Mouse (Mus musculus) Patski (cell line): ENCODE measurements around the gene R3hdm2. TPM values are rescaled to one million over a fixed set of nuclear protein-coding genes. Genes with fewer than 3 reads are reported as not detected.

Experiments used
- ATAC-seq: fragments of 100-300 bp; one replicate; pipeline ENCODE4 v1.8.0; 2021
- CTCF ChIA-PET: fragments of 350-600 bp; sonication (Branson Sonifier 250); formaldehyde crosslinking; loops from one replicate; lab custom pipeline; 2022; ENCODE audit warnings: inconsistent platforms; lab: Charles Lee
- POLR2A ChIA-PET: fragments of 350-600 bp; sonication (Branson Sonifier 250); formaldehyde crosslinking; loops from one replicate; lab custom pipeline; 2022; ENCODE audit warnings: antibody characterized with exemption, inconsistent platforms; lab: Charles Lee
- DNase-seq: peaks from one replicate; pipeline ENCODE4 v3.0.0-alpha.2; 2011; ENCODE audit warnings: low read depth, low spot score
- H3K27me3 ChIP-seq: fragments of 371-371 bp; one replicate; pipeline ENCODE4 v1.5.1; 2021
- CTCF ChIP-seq: fragments of 100-300 bp; IDR thresholded peaks from one replicate; pipeline ENCODE4 v1.5.1; 2021
- in situ Hi-C: fragments of 300-500 bp; cut with MboI; formaldehyde crosslinking; loops from 3 replicates; pipeline ENCODE4 v1.11.1; 2018; ENCODE audit warnings: low pct_unique_long_range_greater_than_20kb, mixed read lengths
- polyA plus RNA-seq: library from polyadenylated mRNA; unstranded; gene quantifications from one replicate; pipeline ENCODE4 v1.2.3, GENCODE M21; 2021

R3hdm2 gene
- polyA plus RNA-seq, 1 experiment from 2014 or later, result 98.4 TPM

DNA sequence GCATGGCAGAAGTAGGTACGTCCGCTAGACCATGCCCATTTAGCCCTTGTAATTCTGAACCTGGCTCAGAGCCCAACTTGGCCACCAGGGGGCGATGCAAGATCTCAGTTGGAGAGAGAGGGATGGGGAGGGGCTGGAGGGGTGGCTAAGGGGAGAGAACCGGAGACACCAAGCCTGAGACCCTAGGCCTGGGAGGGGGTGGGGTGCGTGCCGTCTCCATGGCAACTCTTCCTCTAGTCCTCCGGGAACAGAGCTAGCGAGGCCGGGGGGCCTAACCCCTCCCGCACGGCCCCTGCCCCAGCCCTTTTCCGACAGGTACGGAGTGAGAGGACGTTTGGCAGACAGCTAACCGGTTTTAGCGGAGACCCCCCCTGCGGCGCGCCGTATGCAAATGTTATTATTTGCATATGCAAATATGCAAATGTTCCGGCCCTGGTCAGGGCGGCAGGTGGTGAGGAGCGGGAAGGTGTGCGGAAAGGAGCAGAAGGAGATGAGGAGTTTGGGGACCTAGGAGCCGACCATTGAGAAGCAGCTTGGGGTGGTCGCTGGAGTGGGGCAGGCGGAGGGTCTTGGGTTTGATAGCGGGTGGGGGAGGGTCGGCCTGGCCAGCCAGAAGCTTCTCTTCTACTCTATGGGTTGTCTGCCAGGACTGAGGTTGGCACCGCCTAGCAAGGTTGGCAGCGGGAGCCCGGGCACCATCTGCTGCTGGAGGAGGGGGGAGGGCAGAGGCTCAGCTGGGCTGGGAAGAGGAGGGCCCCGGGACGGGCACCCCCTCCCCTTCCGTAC lies 129.1 kb downstream of the R3hdm2 start:
- ATAC-seq, result no peak
- no peak for TF ChIP-seq CTCF
- DNase-seq, result no peak
- ChIA-PET CTCF (interaction anchor here (1.0 to 5.5 kb wide), 4 partner anchors 9 to 45 kb away, joined by 4 to 34 read pairs (median 8); no protein-coding TSS in a partner anchor), POLR2A (no interaction called here)
- in situ Hi-C loops, result loop anchor here (5.0 kb wide), 1 partner anchor 33 kb away; no protein-coding TSS in a partner anchor
- no peaks in the 10 kb centered on the region for H3K27me3 ChIP-seq

DNA sequence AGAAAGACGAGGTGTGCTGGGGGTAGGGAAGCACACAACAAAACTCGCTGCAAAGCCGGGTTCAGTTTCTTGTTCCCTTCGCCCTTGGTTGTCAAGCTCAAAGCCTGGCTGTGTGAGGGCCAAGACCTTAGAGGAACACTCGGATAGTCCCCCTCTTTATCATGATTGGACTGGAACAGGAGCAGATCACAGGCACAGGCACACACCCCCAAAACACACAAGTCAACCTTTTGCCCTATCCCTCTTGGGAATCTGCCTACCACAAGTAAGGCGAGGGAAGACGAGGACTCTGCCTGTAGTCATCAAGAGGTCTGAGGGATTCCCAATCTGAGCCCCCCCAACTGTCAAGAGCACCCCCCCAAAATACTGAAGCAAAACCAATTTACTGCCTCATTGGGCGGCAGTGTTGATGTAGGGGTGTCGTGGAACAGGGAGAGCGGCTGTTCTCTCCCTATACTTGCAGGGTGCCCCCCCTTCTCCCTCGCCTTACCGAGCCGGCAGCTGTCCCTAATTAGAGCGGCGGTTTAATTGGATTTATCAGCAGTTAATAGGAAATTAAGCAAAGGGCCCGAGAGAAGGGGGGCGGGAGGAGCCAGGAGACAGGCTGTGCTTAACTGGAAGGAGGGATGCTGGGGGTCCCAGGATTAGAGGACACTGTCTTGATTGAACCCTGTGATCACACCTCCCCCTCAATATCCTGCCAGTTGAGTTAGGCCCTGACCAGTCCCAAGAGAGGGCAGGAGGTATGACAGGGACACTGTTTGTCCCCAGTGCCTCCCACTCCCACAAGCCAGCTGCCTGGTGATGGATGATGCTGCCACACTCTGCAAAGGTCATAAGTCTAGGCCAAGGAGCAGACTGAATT lies 129.9 kb downstream of the R3hdm2 start:
- POLR2A ChIA-PET, result interaction anchor here (0.5 kb wide), 1 partner anchor 819 kb away, joined by 3 read pairs; no protein-coding TSS in a partner anchor

DNA sequence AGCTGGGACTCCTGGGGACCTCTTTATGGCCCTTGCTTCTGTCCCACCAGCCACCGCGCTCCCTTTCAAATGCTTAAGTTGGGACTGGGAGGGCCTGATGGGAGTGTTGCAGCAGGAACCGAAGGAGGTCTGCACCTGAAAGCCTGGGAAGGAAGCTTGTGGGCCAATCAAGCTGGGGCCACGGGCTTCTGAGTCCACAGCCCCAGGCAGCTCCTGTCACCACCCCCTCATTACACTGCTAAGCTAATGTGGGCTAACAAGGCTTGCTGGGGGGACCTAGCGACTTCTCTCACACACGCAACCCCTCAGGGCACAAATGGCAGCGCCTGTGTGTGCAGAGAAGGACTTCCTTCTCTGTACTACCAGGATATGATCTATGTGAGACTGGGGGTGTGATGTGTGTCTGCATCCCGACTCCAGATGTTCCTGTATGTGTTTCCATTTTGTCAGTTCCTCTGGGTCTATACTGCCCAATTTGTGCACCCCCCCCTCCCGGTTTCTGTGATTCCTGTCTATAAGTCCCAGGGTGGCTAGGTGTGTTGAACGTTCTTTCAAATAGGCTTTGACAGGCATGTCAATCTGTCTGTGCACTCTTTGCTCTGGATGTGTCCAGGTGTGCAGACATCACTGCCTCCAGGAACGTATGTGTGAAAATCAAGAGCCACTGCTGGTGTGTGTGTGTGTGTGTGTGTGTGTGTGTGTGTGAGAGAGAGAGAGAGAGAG lies 130.9 kb downstream of the R3hdm2 start:
- in situ Hi-C loops, result no loop called here
- no peak for DNase-seq
- ATAC-seq, result no peak

More for the DNA sequence above, 129.9 kb downstream of the R3hdm2 start:
- no peak for TF ChIP-seq CTCF
- CTCF ChIA-PET, result interaction anchor here (1.0 to 5.5 kb wide), 5 partner anchors 10 to 45 kb away, joined by 4 to 34 read pairs (median 6); no protein-coding TSS in a partner anchor
- H3K27me3 ChIP-seq, result no peaks in the 10 kb centered on the region
- DNase-seq (no peak), ATAC-seq (no peak)
- in situ Hi-C loops, result loop anchor here (5.0 kb wide), 1 partner anchor 32 kb away; no protein-coding TSS in a partner anchor

DNA sequence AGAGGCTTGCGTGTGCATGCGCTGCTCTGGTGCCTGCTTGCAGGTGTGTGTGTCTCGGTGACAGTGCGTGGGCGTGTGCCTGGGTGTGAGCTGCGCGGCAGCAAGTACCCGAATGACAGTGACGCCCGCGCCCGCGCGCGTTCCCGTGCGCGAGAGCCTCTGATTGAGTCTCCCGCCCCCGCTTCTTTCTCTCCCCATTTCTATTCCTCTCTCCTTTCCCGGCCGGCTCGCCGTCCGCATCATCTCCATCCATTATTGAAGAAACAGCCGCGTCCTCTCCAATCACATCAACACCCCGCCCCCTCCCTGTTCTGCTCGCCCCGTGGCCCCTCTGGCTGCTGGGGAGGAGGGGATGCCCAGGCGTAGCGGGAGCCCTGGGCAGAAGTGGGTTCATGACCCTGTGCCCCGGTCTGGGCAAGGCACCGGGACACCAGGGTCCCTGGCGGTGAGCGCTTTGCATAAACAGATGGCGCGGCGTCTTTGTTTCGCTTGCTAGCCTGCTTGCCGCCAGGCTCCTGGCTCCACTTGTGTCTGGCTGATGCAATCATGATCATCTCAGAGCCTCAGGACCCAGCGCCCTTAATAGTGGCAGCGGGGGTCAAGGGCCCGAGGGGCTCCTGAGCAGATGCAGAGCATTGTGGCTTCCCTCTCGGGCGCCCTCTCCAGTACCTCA lies 131.6 kb downstream of the R3hdm2 start:
- DNase-seq (no peak), ATAC-seq (peak; percentile 4)
- H3K27me3 ChIP-seq, result no peaks in the 10 kb centered on the region
- POLR2A ChIA-PET, result no interaction called here
- in situ Hi-C loops, result no loop called here
- no peak for TF ChIP-seq CTCF
- CTCF ChIA-PET, result interaction anchor here (0.7 to 3.6 kb wide), 14 partner anchors 10 to 131 kb away, joined by 3 to 101 read pairs (median 14); partner anchors contain the start of genes Nxph4, Shmt2, Stac3 and Stat6

More for the DNA sequence above, 130.9 kb downstream of the R3hdm2 start:
- ChIA-PET POLR2A (interaction anchor here (0.5 kb wide), 1 partner anchor 818 kb away, joined by 3 read pairs; no protein-coding TSS in a partner anchor), CTCF (interaction anchor here (1.0 to 1.5 kb wide), 2 partner anchors 27 to 32 kb away, joined by 4 to 6 read pairs; no protein-coding TSS in a partner anchor)
- TF ChIP-seq CTCF, result no peak
- H3K27me3 ChIP-seq, result no peaks in the 10 kb centered on the region

DNA sequence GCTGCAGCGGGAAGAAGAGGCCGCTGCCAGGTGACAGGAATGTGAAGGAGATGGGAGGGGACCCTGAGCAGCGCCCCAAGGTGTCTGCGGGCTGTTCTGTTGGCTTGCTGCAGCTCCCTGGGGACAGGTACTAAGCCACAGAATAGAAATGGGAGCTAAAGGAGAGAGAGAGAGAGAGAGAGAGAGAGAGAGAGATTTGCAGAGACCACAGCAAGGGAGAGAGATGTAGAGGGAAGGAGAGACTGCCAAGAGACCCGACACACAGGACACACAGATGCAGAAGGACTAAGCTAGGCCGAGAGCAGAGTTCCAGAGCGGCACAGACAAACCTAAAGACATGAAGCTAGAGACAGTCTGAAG lies 132.2 kb downstream of the R3hdm2 start:
- ATAC-seq, result no peak
- no peak for DNase-seq
- no peak for TF ChIP-seq CTCF
- in situ Hi-C loops, result no loop called here
- CTCF ChIA-PET, result interaction anchor here (0.6 to 3.6 kb wide), 23 partner anchors 10 to 175 kb away, joined by 3 to 101 read pairs (median 6); partner anchors contain the start of genes Nxph4, Shmt2, Stac3 and Stat6
- POLR2A ChIA-PET, result interaction anchor here (0.7 to 1.7 kb wide), 3 partner anchors 10 to 19 kb away, joined by 3 to 10 read pairs (median 4); partner anchors contain the start of gene Shmt2
- no peaks in the 10 kb centered on the region for H3K27me3 ChIP-seq

DNA sequence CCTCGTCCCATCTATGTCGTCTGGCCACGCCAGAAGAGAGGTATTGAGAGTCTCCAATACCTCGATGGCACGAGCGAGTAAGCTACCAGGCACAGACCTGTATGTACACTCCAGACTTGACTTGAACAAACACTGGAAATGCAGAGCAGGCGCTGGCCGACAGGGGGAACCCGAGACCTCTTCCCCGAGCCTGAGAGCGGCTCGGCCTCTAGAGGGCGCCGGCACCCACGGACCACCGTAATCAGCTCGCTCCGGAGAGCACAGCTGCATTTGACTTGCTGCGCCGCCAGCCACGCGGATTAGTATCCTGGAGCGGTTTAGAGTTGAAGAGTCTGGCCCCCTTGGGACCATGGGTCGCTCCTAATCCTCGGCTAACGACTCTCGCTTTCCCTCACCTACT lies 132.7 kb downstream of the R3hdm2 start:
- no peak for TF ChIP-seq CTCF
- peak; percentile 78 for ATAC-seq
- CTCF ChIA-PET, result interaction anchor here (0.6 to 3.6 kb wide), 27 partner anchors 10 to 175 kb away, joined by 3 to 101 read pairs (median 5); partner anchors contain the start of genes Nxph4, Shmt2, Stac3 and Stat6
- POLR2A ChIA-PET, result interaction anchor here (0.6 to 1.8 kb wide), 6 partner anchors 9 to 156 kb away, joined by 3 to 10 read pairs (median 4); partner anchors contain the start of genes Nab2 and Shmt2
- peak; percentile 41 for DNase-seq
- no peaks in the 10 kb centered on the region for H3K27me3 ChIP-seq
- in situ Hi-C loops, result no loop called here

DNA sequence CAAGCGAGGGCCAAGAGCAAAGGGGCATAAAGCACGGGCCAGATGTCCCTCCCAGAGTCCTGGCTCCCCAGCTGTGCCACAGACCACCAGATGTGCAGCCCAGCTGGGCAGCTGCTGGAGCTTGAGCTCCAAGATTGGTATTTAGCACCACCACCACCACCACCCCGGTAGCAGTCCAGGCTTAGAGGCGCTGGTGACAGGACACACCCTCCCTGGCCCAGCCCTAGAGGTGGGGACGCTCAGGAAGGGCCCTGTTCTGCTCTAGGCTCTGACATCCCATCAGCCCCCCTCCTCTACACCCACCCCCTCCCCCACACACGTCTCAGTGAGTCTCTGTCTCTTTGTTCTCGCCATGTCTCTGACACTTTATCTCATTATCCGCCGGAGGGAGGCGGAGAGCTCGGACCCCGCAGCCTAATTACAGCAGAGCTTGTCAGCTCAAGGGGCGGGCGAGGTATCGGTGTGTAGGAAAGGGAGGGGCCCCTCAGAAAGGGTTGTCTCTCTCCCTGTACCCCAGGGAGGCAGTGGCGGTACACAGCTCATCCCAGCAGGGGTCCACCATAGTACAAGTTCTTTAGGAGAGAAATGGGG lies 133.5 kb downstream of the R3hdm2 start:
- ChIA-PET POLR2A (interaction anchor here (1.1 to 1.8 kb wide), 4 partner anchors 8 to 24 kb away, joined by 3 to 10 read pairs (median 6); partner anchors contain the start of gene Shmt2), CTCF (interaction anchor here (0.9 to 3.6 kb wide), 24 partner anchors 9 to 176 kb away, joined by 3 to 101 read pairs (median 6); partner anchors contain the start of genes Nxph4, Shmt2 and Stac3)
- DNase-seq, result no peak
- H3K27me3 ChIP-seq, result no peaks in the 10 kb centered on the region
- ATAC-seq, result no peak
- no peak for TF ChIP-seq CTCF
- in situ Hi-C loops, result no loop called here

DNA sequence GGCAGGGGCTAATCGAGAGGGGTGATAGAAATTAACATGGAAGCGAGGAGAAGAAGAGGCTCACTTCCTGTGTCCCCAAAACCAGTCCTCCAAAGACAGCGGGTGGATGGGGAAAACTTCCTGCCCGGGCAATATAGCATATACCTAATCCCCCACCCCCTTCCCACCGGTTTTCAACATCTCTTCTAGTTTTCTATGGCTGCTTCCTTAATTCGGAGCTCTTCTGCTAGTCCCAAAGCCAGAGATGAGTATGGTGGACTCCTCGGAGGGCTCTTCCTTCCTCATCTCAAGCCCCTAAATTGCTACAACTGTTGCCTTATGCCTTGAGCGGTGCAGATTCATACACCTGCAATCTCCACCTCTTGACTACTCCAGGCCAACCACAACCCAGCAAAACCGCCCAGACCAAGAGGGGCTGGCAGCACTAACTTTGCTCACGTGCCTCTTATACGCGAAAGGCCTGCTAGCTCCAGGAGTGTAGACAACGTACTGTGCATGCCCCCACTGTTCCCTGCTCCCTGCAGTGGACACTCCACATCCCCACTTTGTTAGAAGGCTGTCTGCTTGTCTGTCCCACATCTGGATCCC lies 134.1 kb downstream of the R3hdm2 start:
- CTCF ChIA-PET, result interaction anchor here (1.6 to 3.6 kb wide), 5 partner anchors 9 to 41 kb away, joined by 3 to 101 read pairs (median 37); partner anchors contain the start of genes Nxph4, Shmt2 and Stac3
- DNase-seq (no peak), ATAC-seq (no peak)
- no peak for TF ChIP-seq CTCF
- H3K27me3 ChIP-seq, result no peaks in the 10 kb centered on the region
- in situ Hi-C loops, result no loop called here
- POLR2A ChIA-PET, result interaction anchor here (1.7 to 1.8 kb wide), 2 partner anchors 8 to 22 kb away, joined by 8 to 10 read pairs; partner anchors contain the start of gene Shmt2
